Mouse (Mus musculus) kidney, postnatal 0 days (tissue): ENCODE data around the gene Pdhb. TPM values are rescaled to one million over a fixed set of nuclear protein-coding genes. Genes with fewer than 3 reads are reported as not detected.

Experiments used
- ATAC-seq: fragments of 200-750 bp; cut with Nextera tagmentation; replicated peaks from 2 replicates; pipeline ENCODE4 v1.8.0; 2017; ENCODE audit warnings: low read depth, moderate number of reproducible peaks, moderate TSS enrichment, moderate library complexity; ENCODE audit not compliant: low FRiP score
- DNase-seq: peaks from one replicate; pipeline ENCODE4 v3.0.0-alpha.2; 2016; ENCODE audit warnings: low spot score
- H3K27ac ChIP-seq: fragments of 300-500 bp; sonication (generic); 2 replicates; pipeline ENCODE4 v1.5.1; 2014; ENCODE audit warnings: mild to moderate bottlenecking
- H3K27me3 ChIP-seq: fragments of 300-500 bp; sonication (generic); 2 replicates; pipeline ENCODE4 v1.6.1; 2014; ENCODE audit warnings: low read length, mixed read lengths; ENCODE audit not compliant: insufficient read depth
- H3K36me3 ChIP-seq: fragments of 300-500 bp; sonication (generic); 2 replicates; pipeline ENCODE4 v1.6.1; 2014; ENCODE audit warnings: low read length, mixed read lengths; ENCODE audit not compliant: insufficient read depth
- H3K4me1 ChIP-seq: fragments of 300-500 bp; sonication (generic); replicated peaks from 2 replicates; pipeline ENCODE4 v1.6.1; 2014; ENCODE audit warnings: antibody characterized with exemption, low read length, mixed read lengths; ENCODE audit not compliant: insufficient read depth
- H3K4me2 ChIP-seq: fragments of 300-500 bp; sonication (generic); 2 replicates; pipeline ENCODE4 v1.6.1; 2014; ENCODE audit warnings: mild to moderate bottlenecking, low read length, moderate library complexity, mixed read lengths
- H3K4me3 ChIP-seq: fragments of 300-500 bp; sonication (generic); replicated peaks from 2 replicates; pipeline ENCODE4 v1.5.1; 2014; ENCODE audit warnings: low read depth, low read length
- H3K9ac ChIP-seq: fragments of 300-500 bp; sonication (generic); 2 replicates; pipeline ENCODE4 v1.6.1; 2014; ENCODE audit warnings: low read depth, low read length
- H3K9me3 ChIP-seq: fragments of 300-500 bp; sonication (generic); replicated peaks from 2 replicates; pipeline ENCODE4 v1.6.1; 2016; ENCODE audit warnings: low read length, inconsistent platforms, mixed read lengths
- CTCF ChIP-seq: IDR thresholded peaks from 2 replicates; pipeline ENCODE4 v1.5.1; 2016; ENCODE audit warnings: antibody characterized with exemption, low read depth, mild to moderate bottlenecking, moderate library complexity
- WGBS: fragments of 180-500 bp; shearing (Covaris S2); extraction: QIAGEN DNeasy Blood & Tissue Kit; methylation state at CpG from one replicate; pipeline ENCODE4 v1.1.7; 2014; 5-methylcytosine and 5-hydroxymethylcytosine counted together
- polyA plus RNA-seq: library from polyadenylated mRNA; unstranded; fragments of >200 nt; fragmentation: Nextera tagmentation; extraction: Ambion mirVana; gene quantifications from 2 replicates; pipeline ENCODE4 v1.2.1, GENCODE M21; 2015

Pdhb gene
- polyA plus RNA-seq, 1 experiment from 2014 or later = 318 TPM

DNA sequence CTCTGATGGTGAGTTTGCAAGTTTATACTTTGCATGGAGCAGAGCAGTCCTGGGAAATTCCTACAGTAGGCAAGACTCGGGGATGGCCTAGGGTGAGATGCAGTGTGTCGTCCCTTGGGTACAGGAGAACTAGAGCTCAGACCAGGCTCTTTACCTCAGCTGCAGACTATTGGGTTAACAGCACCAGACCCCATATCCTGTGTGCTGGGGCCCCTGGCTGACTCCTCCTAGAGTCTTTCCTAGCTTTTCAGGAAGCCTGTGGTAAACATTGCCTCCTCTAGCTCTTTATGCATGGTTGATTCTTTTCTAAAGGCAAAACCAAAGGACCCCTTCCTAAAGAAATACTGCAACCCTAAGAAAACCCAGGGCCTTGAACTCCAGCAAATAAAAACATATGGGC is 31.7 kb downstream of the Pdhb start:
- no peak overlapping the region for H3K4me2 ChIP-seq
- H3K9me3 ChIP-seq = no peaks in the 10 kb centered on the region
- WGBS = 68% methylated on average over 2 of the region's 2 CpGs
- peaks cover 23% of the 10 kb centered on the region for H3K36me3 ChIP-seq
- no peak for ATAC-seq
- no peak for TF ChIP-seq CTCF
- no peak for DNase-seq
- no peaks in the 10 kb centered on the region for H3K27me3 ChIP-seq
- H3K9ac ChIP-seq = no peak overlapping the region
- H3K4me1 ChIP-seq = no peaks in the 10 kb centered on the region
- no peak overlapping the region for H3K4me3 ChIP-seq
- H3K27ac ChIP-seq = no peak overlapping the region

DNA sequence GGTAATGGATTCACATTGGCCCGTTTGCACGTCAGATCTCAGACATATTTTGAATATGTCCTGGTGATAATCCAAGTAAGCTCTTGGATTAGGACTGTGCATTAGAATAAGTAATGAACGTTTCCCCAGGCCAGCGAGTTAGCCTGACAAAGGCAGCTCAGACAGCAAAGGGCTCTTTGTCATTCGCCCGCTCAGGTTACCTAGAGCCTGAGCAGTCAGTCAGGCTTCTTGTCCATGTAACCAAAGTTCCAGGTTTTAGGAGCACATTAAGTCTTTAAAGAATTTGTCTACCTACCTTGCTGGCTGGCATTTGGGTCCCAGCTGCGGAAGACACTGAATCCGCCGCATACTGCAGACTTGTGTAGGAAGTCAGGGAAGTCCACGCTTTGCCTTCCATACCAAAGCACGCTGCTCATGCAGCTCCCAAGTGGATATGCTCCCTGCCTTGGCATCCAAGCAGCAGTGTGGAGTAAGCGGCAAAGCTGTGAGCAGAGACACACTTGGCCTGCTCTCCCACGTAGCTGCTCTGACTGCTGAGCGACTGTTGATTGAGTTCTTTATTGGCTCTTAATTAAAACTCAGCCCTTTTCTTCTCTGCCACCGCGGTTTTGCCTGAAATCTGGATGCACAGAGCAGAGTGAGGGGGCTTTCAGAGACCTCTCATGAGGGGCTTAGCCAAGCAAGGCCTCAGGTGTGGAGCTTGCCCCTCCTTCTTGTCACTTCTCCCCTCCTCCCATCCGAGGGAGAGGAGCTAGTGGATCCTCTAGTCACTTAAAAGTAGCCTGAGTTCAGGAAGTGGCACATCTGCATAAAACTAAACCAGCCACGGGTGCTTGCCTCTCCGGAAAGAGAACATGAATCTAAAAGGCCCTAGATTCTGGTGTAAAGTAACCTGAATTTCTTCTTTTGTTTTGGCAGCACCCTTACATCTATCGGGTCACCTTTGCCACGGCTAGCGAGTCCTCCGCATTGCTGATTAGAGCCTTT is 32.8 kb downstream of the Pdhb start:
- 56% methylated on average over 23 of the region's 23 CpGs for WGBS

DNA sequence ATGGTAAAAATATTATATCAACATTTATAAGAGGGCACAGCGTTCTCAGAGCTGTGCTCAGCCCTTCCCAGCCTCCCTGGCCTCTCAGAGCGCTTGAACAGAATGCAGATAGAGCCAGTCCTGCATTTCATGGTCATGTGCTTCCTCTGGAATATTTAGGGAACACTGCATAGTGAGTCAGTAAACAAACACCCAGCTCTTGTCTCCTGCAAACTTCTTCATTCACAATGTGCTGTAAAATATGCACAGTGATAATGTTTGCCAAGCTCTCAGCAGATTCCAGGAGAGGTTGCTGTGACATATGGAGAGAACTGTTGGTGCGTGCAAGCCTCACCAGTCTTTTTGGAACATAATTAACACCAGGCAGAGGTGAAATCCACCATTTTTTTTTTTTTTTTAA is 37.7 kb downstream of the Pdhb start:
- Histone ChIP-seq H3K27me3 (no peaks in the 10 kb centered on the region), H3K9ac (no peak overlapping the region), H3K4me2 (no peak overlapping the region), H3K4me1 (no peaks in the 10 kb centered on the region), H3K36me3 (peaks cover 26% of the 10 kb centered on the region), H3K9me3 (no peaks in the 10 kb centered on the region), H3K4me3 (no peak overlapping the region), H3K27ac (peak overlapping the region; percentile 19; the same call in 1 of the 2 replicates)
- no peak for TF ChIP-seq CTCF
- ATAC-seq (no peak), DNase-seq (peak; percentile 37)
- 70% methylated on average over 3 of the region's 3 CpGs for WGBS

More for the DNA sequence above, 32.8 kb downstream of the Pdhb start:
- Histone ChIP-seq H3K9me3 (no peaks in the 10 kb centered on the region), H3K36me3 (peaks cover 23% of the 10 kb centered on the region), H3K27me3 (no peaks in the 10 kb centered on the region), H3K4me3 (no peak overlapping the region), H3K27ac (no peak overlapping the region), H3K4me1 (no peaks in the 10 kb centered on the region), H3K4me2 (no peak overlapping the region), H3K9ac (no peak overlapping the region)
- no peak for TF ChIP-seq CTCF
- DNase-seq (no peak), ATAC-seq (no peak)

DNA sequence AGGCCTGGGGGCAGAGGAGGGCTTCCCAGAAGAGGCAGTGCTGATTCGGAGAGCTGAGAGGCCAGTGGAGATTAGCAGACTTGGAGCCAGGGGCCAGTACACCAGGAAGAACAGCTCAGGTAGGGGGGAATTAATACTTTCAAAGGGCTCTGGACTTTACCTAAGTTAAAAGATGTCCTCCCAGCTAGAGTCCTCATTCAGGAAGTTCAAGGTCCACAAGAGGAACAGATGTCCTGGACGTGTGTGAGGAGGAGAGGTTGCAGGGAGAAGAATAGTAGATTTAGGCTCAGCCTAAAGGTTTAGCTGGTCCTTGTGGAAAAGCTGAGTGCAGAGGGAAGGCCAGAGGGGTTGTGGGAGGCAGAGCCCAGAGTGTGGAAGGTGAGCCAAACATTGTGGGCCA is 38.6 kb downstream of the Pdhb start:
- WGBS = 75% methylated on average over 2 of the region's 2 CpGs
- H3K9ac ChIP-seq = no peak overlapping the region
- DNase-seq = no peak
- H3K4me3 ChIP-seq = no peak overlapping the region
- H3K9me3 ChIP-seq = no peaks in the 10 kb centered on the region
- no peak for TF ChIP-seq CTCF
- H3K27ac ChIP-seq = peak overlapping the region; percentile 19; the same call in 1 of the 2 replicates
- no peak for ATAC-seq
- H3K36me3 ChIP-seq = peaks cover 26% of the 10 kb centered on the region
- no peaks in the 10 kb centered on the region for H3K27me3 ChIP-seq
- no peaks in the 10 kb centered on the region for H3K4me1 ChIP-seq
- H3K4me2 ChIP-seq = no peak overlapping the region

DNA sequence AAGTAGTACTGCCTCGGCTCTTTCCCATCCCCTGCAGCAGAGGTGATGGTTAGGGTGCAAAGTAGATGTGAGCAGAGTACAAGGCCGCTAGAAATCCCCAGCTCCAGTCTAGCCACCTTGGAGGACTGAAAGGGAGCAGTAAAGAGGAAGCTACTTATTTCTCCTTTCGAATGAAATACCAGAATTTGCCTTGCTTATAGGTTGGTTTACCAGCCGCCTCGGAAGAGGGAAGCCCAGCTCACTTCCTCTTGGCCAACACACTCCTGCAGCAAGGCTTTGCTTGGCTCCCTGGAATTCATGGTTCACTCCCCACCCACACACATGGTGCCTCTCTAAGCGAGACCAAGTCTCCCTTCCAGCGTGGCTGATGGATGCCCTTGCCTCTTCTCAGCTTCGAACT is 40.0 kb downstream of the Pdhb start:
- H3K9me3 ChIP-seq = no peaks in the 10 kb centered on the region
- DNase-seq = no peak
- H3K4me3 ChIP-seq = no peak overlapping the region
- H3K4me2 ChIP-seq = no peak overlapping the region
- no peak overlapping the region for H3K27ac ChIP-seq
- no peaks in the 10 kb centered on the region for H3K4me1 ChIP-seq
- 71% methylated on average over 8 of the region's 8 CpGs for WGBS
- no peak for ATAC-seq
- peaks cover 21% of the 10 kb centered on the region for H3K36me3 ChIP-seq
- no peak for TF ChIP-seq CTCF
- no peak overlapping the region for H3K9ac ChIP-seq
- H3K27me3 ChIP-seq = no peaks in the 10 kb centered on the region

DNA sequence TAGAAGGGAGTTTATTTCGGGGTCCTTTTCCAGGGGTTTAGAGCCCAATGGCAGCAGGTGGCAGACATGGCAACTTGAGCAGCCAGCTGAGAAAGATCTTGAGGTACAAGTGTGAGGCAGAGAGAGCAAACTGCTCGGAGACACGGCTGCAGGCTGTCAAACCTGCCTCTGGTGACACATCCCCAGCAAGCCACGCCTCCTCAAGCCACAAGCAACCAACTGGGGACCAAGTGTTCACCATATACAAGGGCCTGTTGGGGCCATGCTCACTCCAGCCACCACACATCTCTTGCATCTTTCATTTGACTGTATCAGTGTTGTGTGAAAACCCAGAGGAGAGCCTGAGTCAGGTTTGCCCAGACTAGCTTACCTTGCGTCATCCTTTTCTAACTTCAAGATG is 44.9 kb downstream of the Pdhb start:
- 57% methylated on average over 5 of the region's 5 CpGs for WGBS
- H3K4me1 ChIP-seq = no peaks in the 10 kb centered on the region
- ATAC-seq (no peak), DNase-seq (no peak)
- H3K4me3 ChIP-seq = no peak overlapping the region
- H3K27me3 ChIP-seq = no peaks in the 10 kb centered on the region
- H3K9ac ChIP-seq = no peak overlapping the region
- TF ChIP-seq CTCF = no peak
- H3K36me3 ChIP-seq = peaks cover 18% of the 10 kb centered on the region
- H3K9me3 ChIP-seq = no peaks in the 10 kb centered on the region
- no peak overlapping the region for H3K27ac ChIP-seq
- H3K4me2 ChIP-seq = no peak overlapping the region
